Mouse (Mus musculus): ENCODE measurements around the gene Praf2.
"Not testable (repeated sequence)": the region's sequence is repeated elsewhere in the genome, so short reads cannot be mapped to it uniquely, and the experiment has no call there.

DNA sequence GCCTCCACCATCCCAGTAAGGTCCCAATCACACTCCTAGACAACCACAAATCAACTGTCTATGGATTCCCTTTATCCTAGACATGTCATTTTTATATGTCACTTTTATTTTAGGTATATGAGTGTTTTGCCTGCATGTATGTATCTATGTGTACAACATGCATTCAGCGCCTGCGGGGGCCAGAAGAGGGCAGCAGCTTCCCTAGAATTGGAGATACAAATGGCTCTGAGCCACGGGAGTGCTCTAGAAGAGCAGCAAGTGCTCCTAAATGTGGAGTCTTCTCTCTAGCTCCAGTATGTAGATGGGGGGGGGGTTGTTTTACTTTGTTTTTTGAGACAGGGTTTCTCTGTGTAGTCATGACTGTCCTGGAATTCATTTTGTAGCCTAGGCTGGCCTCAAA lies 25.4 kb downstream of the Praf2 start:
- TF ChIP-seq CTCF (IDR thresholded peaks at IDR 0.05), result peak; percentile 49
- TF ChIP-seq POLR2A, EP300 (IDR thresholded peaks at IDR 0.05; ENCODE audit: insufficient read depth, low read depth, low read length): not testable (repeated sequence)

Data from heart, adult 2 months (tissue).